Mouse (Mus musculus) liver, embryonic 14.5 days (tissue): Measurements from ENCODE around the gene Col3a1. TPM values are rescaled to one million over a fixed set of nuclear protein-coding genes. Genes with fewer than 3 reads are reported as not detected.

ENCODE experiments used
- ATAC-seq: fragments of 200-750 bp; cut with Nextera tagmentation; 2 replicates; pipeline ENCODE4 v1.8.0; 2017; ENCODE audit warnings: moderate number of reproducible peaks, mild to moderate bottlenecking, moderate library complexity; ENCODE audit not compliant: insufficient read depth
- DNase-seq, 3 experiments: peaks; one replicate each; pipeline ENCODE4 v3.0.0-alpha.2; 2012 to 2013; ENCODE audit warnings: low read depth in 3 of 3, low spot score in 3 of 3
- H3K27ac ChIP-seq: fragments of 300-500 bp; sonication (generic); 2 replicates; pipeline ENCODE4 v1.5.1; 2014; ENCODE audit warnings: moderate library complexity, mild to moderate bottlenecking, control low read depth, inconsistent platforms
- H3K27me3 ChIP-seq: fragments of 300-500 bp; sonication (generic); 2 replicates; pipeline ENCODE4 v1.6.1; 2014; ENCODE audit warnings: mild to moderate bottlenecking, low read length, moderate library complexity; ENCODE audit not compliant: control insufficient read depth, insufficient read depth
- H3K36me3 ChIP-seq: fragments of 300-500 bp; sonication (generic); replicated peaks from 2 replicates; pipeline ENCODE4 v1.6.1; 2014; ENCODE audit warnings: low read depth; ENCODE audit not compliant: control insufficient read depth, insufficient read depth
- H3K4me1 ChIP-seq, 2 experiments: fragments of 200-500 bp in 1 of 2; fragments of 300-500 bp in 1 of 2; sonication (generic) in 1 of 2; replicated peaks; 2 replicates each; pipeline ENCODE4 v1.6.1; 2012 to 2014; ENCODE audit warnings: antibody characterized with exemption in 1 of 2, inconsistent platforms in 1 of 2, low read length in 1 of 2; ENCODE audit not compliant: control insufficient read depth in 2 of 2, insufficient read depth in 2 of 2
- H3K4me2 ChIP-seq: fragments of 300-500 bp; sonication (generic); 2 replicates; pipeline ENCODE4 v1.6.1; 2014; ENCODE audit warnings: low read depth, mild to moderate bottlenecking, control low read depth, moderate library complexity
- H3K4me3 ChIP-seq, 2 experiments: fragments of 200-500 bp in 1 of 2; fragments of 300-500 bp in 1 of 2; sonication (generic) in 1 of 2; 2 replicates each; pipeline ENCODE4 v1.5.1; 2012 to 2014; ENCODE audit warnings: low read depth in 2 of 2, low read length in 2 of 2, mild to moderate bottlenecking in 2 of 2, control low read depth in 1 of 2, inconsistent platforms in 1 of 2, moderate library complexity in 1 of 2; ENCODE audit not compliant: insufficient read depth in 1 of 2
- H3K9ac ChIP-seq: fragments of 300-500 bp; sonication (generic); replicated peaks from 2 replicates; pipeline ENCODE4 v1.6.1; 2014; ENCODE audit warnings: mild to moderate bottlenecking, control low read depth, moderate library complexity
- H3K9me3 ChIP-seq: fragments of 300-500 bp; sonication (generic); 2 replicates; pipeline ENCODE4 v1.6.1; 2016; ENCODE audit warnings: low read length, mixed read lengths; ENCODE audit not compliant: control insufficient read depth
- CTCF ChIP-seq: IDR thresholded peaks from 2 replicates; pipeline ENCODE4 v1.5.1; 2016; ENCODE audit warnings: antibody characterized with exemption, low read depth, control low read depth
- EP300 ChIP-seq: IDR thresholded peaks from 2 replicates; pipeline ENCODE4 v1.6.1; 2016; ENCODE audit warnings: antibody characterized with exemption, low read depth
- WGBS: fragments of 180-500 bp; shearing (Covaris S2); extraction: QIAGEN DNeasy Blood & Tissue Kit; methylation state at CpG from one replicate; pipeline ENCODE4 v1.1.7; 2014; ENCODE audit not compliant: insufficient replicate concordance; 5-methylcytosine and 5-hydroxymethylcytosine counted together
- polyA plus RNA-seq, 2 experiments: library from polyadenylated mRNA; depleted of rRNA in 1 of 2; stranded (reverse) in 1 of 2; unstranded in 1 of 2; fragments of >200 nt; fragmentation: Nextera tagmentation in 1 of 2; extraction: Ambion mirVana in 1 of 2; gene quantifications; 2 replicates each; pipeline versions ENCODE4 v1.2.1 to v1.2.3; 2012 to 2014

Col3a1 gene
- polyA plus RNA-seq, 2 experiments, result 37.4 to 63.6 TPM

DNA sequence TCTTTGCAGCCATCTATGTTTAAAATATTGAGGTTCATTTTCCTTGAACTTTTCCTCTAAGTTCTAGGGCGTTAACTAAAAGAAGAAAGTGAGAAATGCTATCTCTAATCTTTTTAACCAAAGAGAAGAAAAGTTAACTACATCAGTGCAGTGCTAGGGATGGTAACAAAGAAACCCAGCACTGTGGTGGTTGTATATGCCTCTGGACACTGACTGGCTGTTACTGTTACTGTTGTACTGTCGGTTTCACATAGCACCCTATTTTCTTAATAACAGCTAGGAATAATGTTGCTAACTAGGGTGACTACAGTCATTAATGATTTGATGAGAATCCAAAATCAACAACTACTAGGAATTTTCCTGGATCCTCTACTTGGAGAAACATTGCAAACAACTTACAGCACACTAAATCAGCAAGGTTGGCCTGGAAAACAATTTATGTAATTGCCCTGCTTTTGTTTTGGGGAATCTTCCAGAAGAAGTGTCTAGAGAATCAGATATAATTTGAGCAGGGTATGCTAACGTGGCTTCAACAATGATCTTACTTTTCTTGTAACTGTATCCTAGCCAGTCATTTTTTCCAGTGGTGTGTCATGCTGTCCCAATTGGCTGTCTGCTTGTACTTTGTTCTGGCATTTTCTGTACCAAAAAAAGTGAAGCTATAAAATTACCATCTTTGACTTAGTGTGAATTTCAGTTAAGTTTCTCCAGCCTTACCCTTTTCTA is 11.8 kb upstream of the Col3a1 start:
- TF ChIP-seq EP300 (no peak), CTCF (no peak)
- Histone ChIP-seq H3K36me3 (no peaks in the 10 kb centered on the region), H3K27me3 (no peaks in the 10 kb centered on the region), H3K27ac (no peak overlapping the region), H3K4me1 (no peaks in the 10 kb centered on the region), H3K4me3 (no peak overlapping the region), H3K4me2 (no peak overlapping the region), H3K9me3 (no peaks in the 10 kb centered on the region), H3K9ac (no peak overlapping the region)
- WGBS, result 47% methylated on average over 3 of the region's 3 CpGs
- DNase-seq, result no peak
- no peak for ATAC-seq

DNA sequence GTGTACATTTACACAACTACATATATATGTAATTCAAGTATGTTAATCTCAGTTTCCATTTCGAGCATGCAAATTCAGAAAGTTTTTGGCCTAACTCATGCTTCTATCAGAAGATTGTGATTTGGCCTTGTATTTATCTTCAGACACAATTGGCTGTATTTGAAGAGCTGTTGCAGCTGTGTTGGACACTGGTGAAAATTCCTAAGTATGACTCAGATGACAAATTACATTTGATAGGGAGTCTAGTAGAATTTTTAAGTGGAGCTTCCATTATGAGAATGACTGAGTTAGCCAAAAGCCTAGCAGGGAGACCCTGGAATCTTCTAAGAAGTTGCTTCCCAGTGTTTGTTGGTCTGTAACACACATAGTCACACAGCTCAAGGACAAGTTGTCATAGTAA is 7.1 kb upstream of the Col3a1 start:
- DNase-seq (no peak), ATAC-seq (no peak)
- no peaks in the 10 kb centered on the region for H3K4me1 ChIP-seq
- TF ChIP-seq CTCF (no peak), EP300 (no peak)
- no peak overlapping the region for H3K4me3 ChIP-seq
- H3K4me2 ChIP-seq, result no peak overlapping the region
- no peak overlapping the region for H3K27ac ChIP-seq
- WGBS, result 24% methylated on average over 1 of the region's 1 CpGs
- H3K27me3 ChIP-seq, result no peaks in the 10 kb centered on the region
- no peaks in the 10 kb centered on the region for H3K9me3 ChIP-seq
- H3K9ac ChIP-seq, result no peak overlapping the region
- H3K36me3 ChIP-seq, result no peaks in the 10 kb centered on the region

DNA sequence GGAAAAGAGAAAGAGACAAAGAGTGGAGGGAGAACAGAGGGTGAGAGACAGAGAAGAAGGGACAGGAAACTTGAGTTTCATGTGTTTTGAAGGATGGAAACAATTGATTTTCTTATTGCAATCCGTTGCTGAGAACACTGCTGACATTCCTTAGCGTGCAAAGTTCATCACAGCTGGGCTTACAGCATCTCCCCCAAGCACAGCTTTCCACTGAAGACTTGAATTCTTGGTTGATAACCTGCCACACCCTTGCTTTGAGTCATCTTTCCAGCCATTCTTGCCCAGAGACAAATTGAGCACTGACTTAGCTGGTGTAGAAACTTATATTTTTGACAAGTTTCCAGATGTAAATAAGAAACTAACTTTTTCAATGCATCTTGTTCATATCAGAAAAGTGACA is 2.3 kb upstream of the Col3a1 start:
- Histone ChIP-seq H3K4me1 (no peaks in the 10 kb centered on the region), H3K27ac (no peak overlapping the region), H3K4me2 (no peak overlapping the region), H3K9ac (no peak overlapping the region), H3K36me3 (no peaks in the 10 kb centered on the region), H3K27me3 (no peaks in the 10 kb centered on the region), H3K9me3 (no peaks in the 10 kb centered on the region), H3K4me3 (no peak overlapping the region)
- WGBS, result 32% methylated on average over 2 of the region's 2 CpGs
- no peak for ATAC-seq
- TF ChIP-seq CTCF (no peak), EP300 (no peak)
- no peak for DNase-seq

DNA sequence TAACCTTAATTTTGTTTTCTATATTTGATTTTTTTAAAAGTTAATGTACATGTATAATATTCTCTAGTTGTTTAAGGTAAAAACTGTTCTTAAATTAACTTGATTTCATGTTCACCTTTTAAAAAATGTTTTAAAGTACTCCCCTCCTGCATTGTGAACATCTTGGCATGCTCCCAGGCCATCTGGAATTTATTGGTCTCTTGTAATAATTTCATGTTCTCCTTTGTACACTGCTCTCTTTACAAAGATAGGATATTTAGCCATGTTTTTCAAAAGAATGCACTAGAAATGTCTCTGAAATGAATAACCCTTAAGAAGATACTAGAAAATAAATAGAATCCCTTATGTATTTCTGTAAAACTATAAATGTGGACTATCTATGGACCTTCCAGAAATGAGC is 624 bp downstream of the Col3a1 start:
- no peak overlapping the region for H3K9ac ChIP-seq
- no peak overlapping the region for H3K27ac ChIP-seq
- DNase-seq (no peak), ATAC-seq (no peak)
- H3K36me3 ChIP-seq, result no peaks in the 10 kb centered on the region
- no peak overlapping the region for H3K4me2 ChIP-seq
- TF ChIP-seq EP300, result no peak
- no peaks in the 10 kb centered on the region for H3K9me3 ChIP-seq
- H3K27me3 ChIP-seq, result no peaks in the 10 kb centered on the region
- no peak overlapping the region for H3K4me3 ChIP-seq
- H3K4me1 ChIP-seq, result no peaks in the 10 kb centered on the region

DNA sequence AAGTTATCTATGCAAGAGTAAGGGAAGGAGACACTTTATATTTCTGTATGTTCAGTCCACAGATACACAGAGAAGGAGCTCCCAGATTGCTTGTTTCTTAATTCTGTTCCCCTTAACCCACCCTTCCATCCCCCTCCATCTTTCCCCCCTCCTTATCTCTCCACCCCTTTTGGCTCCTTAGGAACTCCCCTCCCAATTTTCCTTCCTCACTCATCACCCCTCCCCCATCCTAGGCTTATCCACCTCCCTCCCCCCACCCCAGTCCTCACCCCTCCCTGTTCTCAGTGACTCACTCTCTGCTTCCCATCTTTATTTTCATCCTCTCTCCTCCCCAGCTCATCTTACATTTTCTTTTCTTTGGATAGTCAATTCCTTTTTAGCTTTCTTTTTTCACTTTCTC is 1.5 kb downstream of the Col3a1 start:
- TF ChIP-seq CTCF (no peak), EP300 (no peak)
- Histone ChIP-seq H3K36me3 (no peaks in the 10 kb centered on the region), H3K27ac (no peak overlapping the region), H3K9ac (no peak overlapping the region), H3K4me1 (no peaks in the 10 kb centered on the region), H3K4me3 (no peak overlapping the region), H3K4me2 (no peak overlapping the region), H3K27me3 (no peaks in the 10 kb centered on the region), H3K9me3 (no peaks in the 10 kb centered on the region)
- ATAC-seq, result no peak
- DNase-seq, result no peak
